Mouse (Mus musculus): ENCODE results near the gene Got2.

Got2 gene

GRCm38 (mm10) chr8:95818211-95818610 is 70.1 kb downstream of the Got2 start:
- DNase-seq (ENCODE audit: low read depth) = no peak

- no peak for DNase-seq (ENCODE audit: low read depth)
Observed at GRCm38 (mm10) chr8:95817597-95817996, 70.8 kb downstream of the Got2 start.

GRCm38 (mm10) chr8:95816044-95816708 is 72.2 kb downstream of the Got2 start:
- DNase-seq (ENCODE audit: low read depth) = no peak
